Mouse (Mus musculus) liver, embryonic 11.5 days (tissue): ENCODE data around the gene Fam222b. TPM values are rescaled to one million over a fixed set of nuclear protein-coding genes. Genes with fewer than 3 reads are reported as not detected.
A peak's percentile ranks its signal among the peaks of the same experiment; 100 is the strongest.

Source experiments
- ATAC-seq: fragments of 200-750 bp; cut with Nextera tagmentation; replicated peaks from 2 replicates; pipeline ENCODE4 v1.8.0; 2017; ENCODE audit warnings: moderate number of reproducible peaks, mild to moderate bottlenecking, moderate TSS enrichment, moderate library complexity; ENCODE audit not compliant: low FRiP score
- DNase-seq: peaks from one replicate; pipeline ENCODE4 v3.0.0-alpha.2; 2017; ENCODE audit warnings: low spot score
- H3K27ac ChIP-seq: fragments of 300-500 bp; sonication (generic); 2 replicates; pipeline ENCODE4 v1.5.1; 2014; ENCODE audit warnings: mild to moderate bottlenecking, low read depth, low read length, control low read depth
- H3K27me3 ChIP-seq: fragments of 300-500 bp; sonication (generic); replicated peaks from 2 replicates; pipeline ENCODE4 v1.6.1; 2014; ENCODE audit warnings: low read length, mixed read lengths; ENCODE audit not compliant: control insufficient read depth, insufficient read depth
- H3K36me3 ChIP-seq: fragments of 300-500 bp; sonication (generic); 2 replicates; pipeline ENCODE4 v1.6.1; 2014; ENCODE audit warnings: mild to moderate bottlenecking, low read length, moderate library complexity, mixed read lengths; ENCODE audit not compliant: control insufficient read depth, insufficient read depth
- H3K4me1 ChIP-seq: fragments of 300-500 bp; sonication (generic); replicated peaks from 2 replicates; pipeline ENCODE4 v1.6.1; 2014; ENCODE audit warnings: low read length, mixed read lengths; ENCODE audit not compliant: control insufficient read depth, insufficient read depth
- H3K4me2 ChIP-seq: fragments of 300-500 bp; sonication (generic); 2 replicates; pipeline ENCODE4 v1.6.1; 2014; ENCODE audit warnings: mild to moderate bottlenecking, control low read depth, moderate library complexity
- H3K4me3 ChIP-seq: fragments of 300-500 bp; sonication (generic); 2 replicates; pipeline ENCODE4 v1.5.1; 2014; ENCODE audit warnings: low read depth, low read length, control low read depth
- H3K9ac ChIP-seq: fragments of 300-500 bp; sonication (generic); 2 replicates; pipeline ENCODE4 v1.6.1; 2014; ENCODE audit warnings: low read depth, low read length, control low read depth
- H3K9me3 ChIP-seq: fragments of 300-500 bp; sonication (generic); 2 replicates; pipeline ENCODE4 v1.6.1; 2016; ENCODE audit warnings: low read length, inconsistent platforms, mixed read lengths; ENCODE audit not compliant: control insufficient read depth
- WGBS: fragments of 180-500 bp; shearing (Covaris S2); extraction: QIAGEN DNeasy Blood & Tissue Kit; methylation state at CpG from one replicate; pipeline ENCODE4 v1.1.7; 2014; 5-methylcytosine and 5-hydroxymethylcytosine counted together
- polyA plus RNA-seq: library from polyadenylated mRNA; unstranded; fragments of >200 nt; fragmentation: Nextera tagmentation; extraction: Ambion mirVana; gene quantifications from 2 replicates; pipeline ENCODE4 v1.2.1, GENCODE M21; 2014

The Fam222b gene
- polyA plus RNA-seq, 1 experiment from 2014 or later: 17.3 TPM

GRCm38 (mm10) chr11:78074666-78075065, 19.8 kb upstream of the Fam222b start:
- Histone ChIP-seq H3K4me3 (peak overlapping the region; percentile 60), H3K4me1 (peaks cover 24% of the 10 kb centered on the region), H3K27me3 (no peaks in the 10 kb centered on the region), H3K4me2 (peak overlapping the region; percentile 76), H3K9ac (peak overlapping the region; percentile 81), H3K36me3 (peaks cover 17% of the 10 kb centered on the region), H3K27ac (peak overlapping the region; percentile 99), H3K9me3 (no peaks in the 10 kb centered on the region)
- no peak for ATAC-seq
- WGBS: 71% methylated on average over 4 of the region's 4 CpGs
- DNase-seq: no peak

- 1% methylated on average over 42 of the region's 42 CpGs for WGBS
- ATAC-seq: peak; percentile 86
- H3K27ac ChIP-seq: peak within 1 kb of the TSS; percentile 56
These were observed 14.2 kb upstream of the Fam222b start, which contains the start of gene Eral1 for GRCm38 (mm10) chr11:78079961-78080921. Eral1 (minus strand) TSS chr11:78080383.

GRCm38 (mm10) chr11:78083595-78083994, 10.9 kb upstream of the Fam222b start:
- H3K27ac ChIP-seq: no peak overlapping the region

More at GRCm38 (mm10) chr11:78079961-78080921, 14.2 kb upstream of the Fam222b start, which contains the start of gene Eral1:
- Histone ChIP-seq H3K36me3 (peaks cover 7% of the 10 kb centered on the region; the same call in 1 of the 2 replicates), H3K4me2 (peak within 1 kb of the TSS; percentile 79), H3K27me3 (no peaks in the 10 kb centered on the region), H3K9me3 (no peaks in the 10 kb centered on the region), H3K4me3 (peak within 1 kb of the TSS; percentile 76), H3K9ac (peak within 1 kb of the TSS; percentile 80), H3K4me1 (peaks cover 12% of the 10 kb centered on the region)
- DNase-seq: peak; percentile 79

DNA sequence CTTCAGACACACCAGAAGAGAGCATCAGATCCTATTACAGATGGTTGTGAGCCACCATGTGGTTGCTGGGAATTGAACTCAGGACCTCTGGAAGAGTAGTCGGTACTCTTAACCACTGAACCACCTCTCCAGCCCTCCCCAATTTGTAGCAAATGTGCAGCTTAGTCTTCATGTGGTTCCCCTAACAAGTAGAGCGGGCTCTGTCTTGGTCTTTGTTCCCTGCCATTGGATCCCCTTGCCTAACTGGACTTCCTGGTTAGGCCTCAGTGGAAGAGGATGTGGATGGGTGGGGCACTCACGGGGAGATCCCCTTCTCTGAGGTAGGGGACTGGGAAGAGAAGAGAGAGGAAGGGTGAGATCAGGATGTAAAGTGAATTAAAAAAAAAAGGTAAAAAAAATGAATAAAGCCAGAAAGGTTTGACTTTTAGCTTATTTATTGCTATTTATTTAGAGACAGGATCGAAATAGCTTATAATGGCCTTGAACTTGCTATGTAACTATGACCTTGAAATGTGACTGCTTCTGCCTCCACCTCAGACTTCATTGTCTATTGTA, 7.5 kb upstream of the Fam222b start:
- Histone ChIP-seq H3K9me3 (no peaks in the 10 kb centered on the region), H3K27ac (no peak overlapping the region), H3K4me1 (no peaks in the 10 kb centered on the region; the same call in none of the 2 replicates), H3K36me3 (no peaks in the 10 kb centered on the region), H3K4me3 (no peak overlapping the region), H3K9ac (no peak overlapping the region), H3K27me3 (no peaks in the 10 kb centered on the region), H3K4me2 (no peak overlapping the region)
- 74% methylated on average over 4 of the region's 4 CpGs for whole genome bisulfite sequencing
- ATAC-seq: no peak
- no peak for DNase-seq

More at GRCm38 (mm10) chr11:78083595-78083994, 10.9 kb upstream of the Fam222b start:
- Histone ChIP-seq H3K27me3 (no peaks in the 10 kb centered on the region), H3K9me3 (no peaks in the 10 kb centered on the region), H3K9ac (no peak overlapping the region), H3K36me3 (no peaks in the 10 kb centered on the region), H3K4me3 (no peak overlapping the region), H3K4me2 (no peak overlapping the region; the same call in 1 of the 2 replicates), H3K4me1 (peaks cover 12% of the 10 kb centered on the region)
- WGBS: 0% methylated on average over 1 of the region's 1 CpGs
- ATAC-seq (no peak), DNase-seq (no peak)

DNA sequence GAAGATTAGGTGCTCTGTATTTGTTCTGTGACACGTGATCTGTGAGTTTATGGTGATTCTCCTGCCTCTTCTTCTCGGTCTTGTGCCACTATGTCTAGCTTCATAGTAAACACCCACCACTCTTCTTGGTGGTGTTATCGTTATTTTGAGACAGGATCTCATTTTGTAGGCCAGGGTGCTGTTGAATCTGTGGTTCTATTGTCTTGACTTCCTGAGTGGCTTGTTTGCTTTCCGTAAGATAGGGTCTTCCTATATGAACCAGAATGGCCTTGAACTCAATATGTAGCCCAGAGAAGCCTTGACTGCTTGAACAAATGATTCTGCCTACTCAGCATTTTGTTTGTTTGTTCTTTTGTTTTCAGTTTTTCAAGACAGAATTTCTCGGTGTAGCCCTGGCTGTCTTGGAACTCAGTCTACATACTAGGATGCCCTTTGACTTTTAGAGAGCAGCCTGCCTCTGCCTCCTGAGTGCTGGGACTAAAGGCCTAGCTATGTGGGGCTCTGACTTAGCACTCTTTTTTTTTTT, 6.6 kb upstream of the Fam222b start:
- ATAC-seq (no peak), DNase-seq (no peak)
- H3K27ac ChIP-seq: no peak overlapping the region; the same call in 1 of the 2 replicates
- H3K4me2 ChIP-seq: no peak overlapping the region
- no peak overlapping the region for H3K9ac ChIP-seq
- H3K27me3 ChIP-seq: no peaks in the 10 kb centered on the region
- H3K4me1 ChIP-seq: no peaks in the 10 kb centered on the region; the same call in none of the 2 replicates
- 65% methylated on average over 5 of the region's 5 CpGs for WGBS
- H3K4me3 ChIP-seq: no peak overlapping the region
- H3K9me3 ChIP-seq: no peaks in the 10 kb centered on the region
- H3K36me3 ChIP-seq: no peaks in the 10 kb centered on the region

DNA sequence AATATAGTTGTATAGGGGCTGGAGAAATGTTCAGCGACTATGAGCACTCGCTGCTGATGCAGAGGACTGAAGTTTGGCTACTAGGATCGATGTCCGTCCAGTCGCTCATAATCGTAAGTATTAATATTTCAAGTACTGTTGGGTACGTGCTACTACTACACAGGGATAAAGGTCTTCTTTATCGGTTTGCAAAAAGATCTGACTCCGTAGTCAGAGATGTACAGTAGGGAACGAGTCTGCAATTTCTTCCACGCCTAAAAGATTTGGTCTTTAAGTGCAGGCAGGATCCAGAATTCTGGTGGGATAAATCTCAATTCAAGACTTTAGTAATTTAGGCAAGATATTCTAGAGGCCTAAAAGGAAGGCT, 340 bp upstream of the Fam222b start:
- Histone ChIP-seq H3K4me3 (peak overlapping the region; percentile 73), H3K9ac (peak overlapping the region; percentile 64), H3K27ac (no peak overlapping the region; the same call in 1 of the 2 replicates), H3K4me1 (peaks cover 16% of the 10 kb centered on the region), H3K4me2 (peak overlapping the region; percentile 87), H3K27me3 (no peaks in the 10 kb centered on the region), H3K36me3 (no peaks in the 10 kb centered on the region), H3K9me3 (no peaks in the 10 kb centered on the region)
- WGBS: 49% methylated on average over 11 of the region's 11 CpGs
- 0 out of 2 replicates have a peak, but pooled peaks have one; percentile 18 for ATAC-seq
- no peak for DNase-seq

DNA sequence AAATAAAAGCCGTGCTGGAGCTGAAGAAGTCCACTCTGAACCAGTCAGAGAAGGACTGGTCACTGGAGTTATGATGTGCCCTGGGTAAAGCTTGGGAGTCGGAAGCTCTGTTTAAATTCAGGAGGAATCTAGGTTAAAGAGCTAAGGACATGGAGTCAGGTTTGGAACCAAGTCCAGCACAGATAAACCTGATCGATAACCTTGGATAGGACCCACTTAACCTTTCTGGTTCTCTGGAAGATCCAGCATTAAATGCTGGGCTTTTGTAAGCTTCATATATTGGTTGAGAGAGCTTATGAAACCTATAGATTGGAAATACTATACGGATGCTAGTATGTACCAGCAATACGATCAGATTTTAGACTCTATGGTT, 670 bp downstream of the Fam222b start:
- ATAC-seq: no peak
- 28% methylated on average over 5 of the region's 5 CpGs for WGBS

GRCm38 (mm10) chr11:78097077-78097476, 2.6 kb downstream of the Fam222b start:
- Histone ChIP-seq H3K4me1 (peaks cover 21% of the 10 kb centered on the region), H3K36me3 (no peaks in the 10 kb centered on the region), H3K4me2 (peak overlapping the region; percentile 51), H3K4me3 (0 out of 2 replicates have a peak overlapping the region, but pooled peaks have one; percentile 8), H3K27me3 (no peaks in the 10 kb centered on the region), H3K9me3 (no peaks in the 10 kb centered on the region), H3K27ac (no peak overlapping the region), H3K9ac (no peak overlapping the region)
- ATAC-seq (no peak), DNase-seq (no peak)
- WGBS: 31% methylated on average over 2 of the region's 3 CpGs

More for the DNA sequence above, 670 bp downstream of the Fam222b start:
- Histone ChIP-seq H3K4me1 (peaks cover 16% of the 10 kb centered on the region), H3K4me3 (peak overlapping the region; percentile 73), H3K9me3 (no peaks in the 10 kb centered on the region), H3K27ac (peak overlapping the region; percentile 35; the same call in 1 of the 2 replicates), H3K4me2 (peak overlapping the region; percentile 87), H3K27me3 (no peaks in the 10 kb centered on the region), H3K36me3 (no peaks in the 10 kb centered on the region), H3K9ac (peak overlapping the region; percentile 64)
- DNase-seq: no peak
